Mouse (Mus musculus) CD4-positive, CD25-positive, alpha-beta regulatory T cell, adult 4 months (primary cell): ENCODE results near the gene Olfr477. TPM values are rescaled to one million over a fixed set of nuclear protein-coding genes. Genes with fewer than 3 reads are reported as not detected.
"Not testable (repeated sequence)": the region's sequence is repeated elsewhere in the genome, so short reads cannot be mapped to it uniquely, and the experiment has no call there.

ENCODE experiments used
- ATAC-seq: one replicate; pipeline ENCODE4 v1.8.0; 2017
- polyA plus RNA-seq, 2 experiments: library from polyadenylated mRNA; unstranded; fragments of 100-300 nt; shearing (Covaris generic); gene quantifications; one replicate each; pipeline ENCODE4 v1.2.1; 2017

Olfr477 gene
- polyA plus RNA-seq = not detected

- no peak for ATAC-seq
Observed at GRCm38 (mm10) chr7:107986393-107986792, at the start of gene Olfr477. Gene Olfr477, plus strand, starts transcription at chr7:107986693.

GRCm38 (mm10) chr7:107952539-107952938, 34.0 kb upstream of the Olfr477 start:
- ATAC-seq = peak; percentile 45

GRCm38 (mm10) chr7:107954343-107954742, 32.1 kb upstream of the Olfr477 start, which contains the start of gene Olfr474:
Gene Olfr474, plus strand, starts transcription at chr7:107954643.
- no peak for ATAC-seq

GRCm38 (mm10) chr7:107964503-107964902, 22.0 kb upstream of the Olfr477 start, which contains the start of gene Olfr476:
Gene Olfr476, plus strand, starts transcription at chr7:107964803.
- ATAC-seq = no peak

GRCm38 (mm10) chr7:108014256-108014655, 27.8 kb downstream of the Olfr477 start:
- ATAC-seq = not testable (repeated sequence)

- ATAC-seq = no peak
Observed at GRCm38 (mm10) chr7:108033889-108034288, 47.4 kb downstream of the Olfr477 start, which contains the start of gene Olfr478. Gene Olfr478, minus strand, starts transcription at chr7:108033989.

Other genes starting within 250 kb of the Olfr477 start
- gene Cyb5r2, start 228.7 kb upstream of the Olfr477 start, polyA plus RNA-seq = not detected
- gene Ovch2, start 185.5 kb upstream of the Olfr477 start, polyA plus RNA-seq = not detected
- not detected for gene Olfr467, start 174.4 kb upstream of the Olfr477 start, polyA plus RNA-seq
- gene Olfr469, start 161.2 kb upstream of the Olfr477 start, polyA plus RNA-seq = not detected
- gene Olfr470, start 139.2 kb upstream of the Olfr477 start, polyA plus RNA-seq = under 1 TPM; 0.47 to 0.58 TPM
- gene Olfr472, start 88.8 kb upstream of the Olfr477 start, polyA plus RNA-seq = under 1 TPM in 1 of 2 experiments, not detected in 1; 0.09 TPM
- gene Olfr473, start 56.2 kb upstream of the Olfr477 start, polyA plus RNA-seq = not detected
- gene Olfr474, start 32.0 kb upstream of the Olfr477 start, polyA plus RNA-seq = not detected
- not detected for gene Olfr476, start 21.9 kb upstream of the Olfr477 start, polyA plus RNA-seq
- not detected for gene Olfr478, start 47.3 kb downstream of the Olfr477 start, polyA plus RNA-seq
- gene Olfr479, start 64.0 kb downstream of the Olfr477 start, polyA plus RNA-seq = under 1 TPM in 1 of 2 experiments, not detected in 1; 0.15 TPM
- not detected for gene Olfr480, start 80.7 kb downstream of the Olfr477 start, polyA plus RNA-seq
- under 1 TPM in 1 of 2 experiments, not detected in 1; 0.16 TPM for gene Olfr481, start 93.2 kb downstream of the Olfr477 start, polyA plus RNA-seq
- not detected for gene Olfr482, start 110.9 kb downstream of the Olfr477 start, polyA plus RNA-seq
- not detected for gene Olfr483, start 114.2 kb downstream of the Olfr477 start, polyA plus RNA-seq
- gene Olfr484, start 140.8 kb downstream of the Olfr477 start, polyA plus RNA-seq = not detected
- not detected for gene Olfr485, start 173.2 kb downstream of the Olfr477 start, polyA plus RNA-seq
- gene Olfr486, start 186.0 kb downstream of the Olfr477 start, polyA plus RNA-seq = not detected
- gene Olfr487, start 227.9 kb downstream of the Olfr477 start, polyA plus RNA-seq = not detected